Mouse (Mus musculus) liver, embryonic 11.5 days (tissue): ENCODE data around the gene Tma7. TPM values are rescaled to one million over a fixed set of nuclear protein-coding genes. Genes with fewer than 3 reads are reported as not detected.
A peak's percentile ranks its signal among the peaks of the same experiment; 100 is the strongest.

Experiments used
- ATAC-seq: fragments of 200-750 bp; cut with Nextera tagmentation; replicated peaks from 2 replicates; pipeline ENCODE4 v1.8.0; 2017; ENCODE audit warnings: moderate number of reproducible peaks, mild to moderate bottlenecking, moderate TSS enrichment, moderate library complexity; ENCODE audit not compliant: low FRiP score
- DNase-seq: peaks from one replicate; pipeline ENCODE4 v3.0.0-alpha.2; 2017; ENCODE audit warnings: low spot score
- H3K27ac ChIP-seq: fragments of 300-500 bp; sonication (generic); 2 replicates; pipeline ENCODE4 v1.5.1; 2014; ENCODE audit warnings: mild to moderate bottlenecking, low read depth, low read length, control low read depth
- H3K27me3 ChIP-seq: fragments of 300-500 bp; sonication (generic); replicated peaks from 2 replicates; pipeline ENCODE4 v1.6.1; 2014; ENCODE audit warnings: low read length, mixed read lengths; ENCODE audit not compliant: control insufficient read depth, insufficient read depth
- H3K36me3 ChIP-seq: fragments of 300-500 bp; sonication (generic); 2 replicates; pipeline ENCODE4 v1.6.1; 2014; ENCODE audit warnings: mild to moderate bottlenecking, low read length, moderate library complexity, mixed read lengths; ENCODE audit not compliant: control insufficient read depth, insufficient read depth
- H3K4me1 ChIP-seq: fragments of 300-500 bp; sonication (generic); replicated peaks from 2 replicates; pipeline ENCODE4 v1.6.1; 2014; ENCODE audit warnings: low read length, mixed read lengths; ENCODE audit not compliant: control insufficient read depth, insufficient read depth
- H3K4me2 ChIP-seq: fragments of 300-500 bp; sonication (generic); 2 replicates; pipeline ENCODE4 v1.6.1; 2014; ENCODE audit warnings: mild to moderate bottlenecking, control low read depth, moderate library complexity
- H3K4me3 ChIP-seq: fragments of 300-500 bp; sonication (generic); 2 replicates; pipeline ENCODE4 v1.5.1; 2014; ENCODE audit warnings: low read depth, low read length, control low read depth
- H3K9ac ChIP-seq: fragments of 300-500 bp; sonication (generic); 2 replicates; pipeline ENCODE4 v1.6.1; 2014; ENCODE audit warnings: low read depth, low read length, control low read depth
- H3K9me3 ChIP-seq: fragments of 300-500 bp; sonication (generic); 2 replicates; pipeline ENCODE4 v1.6.1; 2016; ENCODE audit warnings: low read length, inconsistent platforms, mixed read lengths; ENCODE audit not compliant: control insufficient read depth
- WGBS: fragments of 180-500 bp; shearing (Covaris S2); extraction: QIAGEN DNeasy Blood & Tissue Kit; methylation state at CpG from one replicate; pipeline ENCODE4 v1.1.7; 2014; 5-methylcytosine and 5-hydroxymethylcytosine counted together
- polyA plus RNA-seq: library from polyadenylated mRNA; unstranded; fragments of >200 nt; fragmentation: Nextera tagmentation; extraction: Ambion mirVana; gene quantifications from 2 replicates; pipeline ENCODE4 v1.2.1, GENCODE M21; 2014

Gene Tma7
- polyA plus RNA-seq, 1 experiment from 2014 or later, result 742 TPM

GRCm38 (mm10) chr9:109120956-109121355 lies 38.6 kb upstream of the Tma7 start:
- no peaks in the 10 kb centered on the region for H3K4me1 ChIP-seq
- DNase-seq (no peak), ATAC-seq (no peak)
- no peaks in the 10 kb centered on the region for H3K27me3 ChIP-seq
- H3K4me3 ChIP-seq, result no peak overlapping the region
- no peak overlapping the region for H3K4me2 ChIP-seq
- H3K9ac ChIP-seq, result no peak overlapping the region
- no peaks in the 10 kb centered on the region for H3K9me3 ChIP-seq
- no peaks in the 10 kb centered on the region; the same call in 1 of the 2 replicates for H3K36me3 ChIP-seq
- 84% methylated on average over 6 of the region's 6 CpGs for WGBS
- no peak overlapping the region for H3K27ac ChIP-seq

GRCm38 (mm10) chr9:109119571-109119970 lies 37.2 kb upstream of the Tma7 start:
- H3K4me2 ChIP-seq, result no peak overlapping the region
- no peak overlapping the region for H3K4me3 ChIP-seq
- no peak overlapping the region for H3K9ac ChIP-seq
- WGBS, result 84% methylated on average over 9 of the region's 9 CpGs
- no peak for DNase-seq
- no peaks in the 10 kb centered on the region for H3K9me3 ChIP-seq
- ATAC-seq, result no peak
- H3K36me3 ChIP-seq, result no peaks in the 10 kb centered on the region; the same call in 1 of the 2 replicates
- H3K27me3 ChIP-seq, result no peaks in the 10 kb centered on the region
- no peak overlapping the region for H3K27ac ChIP-seq
- H3K4me1 ChIP-seq, result no peaks in the 10 kb centered on the region

GRCm38 (mm10) chr9:109118106-109118505 lies 35.7 kb upstream of the Tma7 start:
- 74% methylated on average over 4 of the region's 4 CpGs for WGBS
- no peaks in the 10 kb centered on the region for H3K9me3 ChIP-seq
- ATAC-seq, result no peak
- H3K4me3 ChIP-seq, result no peak overlapping the region
- DNase-seq, result no peak
- H3K4me1 ChIP-seq, result no peaks in the 10 kb centered on the region
- H3K27me3 ChIP-seq, result no peaks in the 10 kb centered on the region
- H3K27ac ChIP-seq, result no peak overlapping the region
- H3K9ac ChIP-seq, result no peak overlapping the region
- H3K36me3 ChIP-seq, result peaks cover 5% of the 10 kb centered on the region; the same call in 1 of the 2 replicates
- H3K4me2 ChIP-seq, result no peak overlapping the region

- WGBS, result 92% methylated on average over 10 of the region's 10 CpGs
- no peaks in the 10 kb centered on the region for H3K9me3 ChIP-seq
- DNase-seq (peak; percentile 25), ATAC-seq (no peak)
- H3K4me2 ChIP-seq, result no peak overlapping the region
- H3K4me3 ChIP-seq, result no peak overlapping the region
- H3K4me1 ChIP-seq, result no peaks in the 10 kb centered on the region
- H3K27ac ChIP-seq, result no peak overlapping the region
- no peak overlapping the region for H3K9ac ChIP-seq
- H3K27me3 ChIP-seq, result no peaks in the 10 kb centered on the region
- peaks cover 6% of the 10 kb centered on the region; the same call in 1 of the 2 replicates for H3K36me3 ChIP-seq
Measured at GRCm38 (mm10) chr9:109116205-109116604, 33.8 kb upstream of the Tma7 start.

GRCm38 (mm10) chr9:109114871-109115270 lies 32.5 kb upstream of the Tma7 start:
- no peak overlapping the region for H3K4me3 ChIP-seq
- 77% methylated on average over 7 of the region's 7 CpGs for WGBS
- H3K27me3 ChIP-seq, result no peaks in the 10 kb centered on the region
- no peak overlapping the region for H3K27ac ChIP-seq
- DNase-seq (peak; percentile 22), ATAC-seq (no peak)
- H3K9ac ChIP-seq, result no peak overlapping the region
- no peaks in the 10 kb centered on the region for H3K9me3 ChIP-seq
- H3K36me3 ChIP-seq, result peaks cover 8% of the 10 kb centered on the region; the same call in 1 of the 2 replicates
- no peaks in the 10 kb centered on the region for H3K4me1 ChIP-seq
- no peak overlapping the region for H3K4me2 ChIP-seq

GRCm38 (mm10) chr9:109114276-109114675 lies 31.9 kb upstream of the Tma7 start:
- 87% methylated on average over 11 of the region's 11 CpGs for WGBS
- ATAC-seq (no peak), DNase-seq (no peak)
- no peak overlapping the region for H3K27ac ChIP-seq
- H3K9ac ChIP-seq, result no peak overlapping the region
- H3K9me3 ChIP-seq, result no peaks in the 10 kb centered on the region
- no peak overlapping the region for H3K4me3 ChIP-seq
- no peak overlapping the region for H3K4me2 ChIP-seq
- H3K4me1 ChIP-seq, result no peaks in the 10 kb centered on the region
- H3K36me3 ChIP-seq, result peaks cover 8% of the 10 kb centered on the region; the same call in 1 of the 2 replicates
- no peaks in the 10 kb centered on the region for H3K27me3 ChIP-seq

- Histone ChIP-seq H3K4me2 (no peak overlapping the region), H3K4me1 (no peaks in the 10 kb centered on the region), H3K4me3 (no peak overlapping the region), H3K36me3 (peaks cover 8% of the 10 kb centered on the region; the same call in 1 of the 2 replicates), H3K27ac (no peak overlapping the region), H3K27me3 (no peaks in the 10 kb centered on the region), H3K9me3 (no peaks in the 10 kb centered on the region), H3K9ac (no peak overlapping the region)
- DNase-seq (no peak), ATAC-seq (no peak)
- WGBS, result 78% methylated on average over 8 of the region's 8 CpGs
Measured at GRCm38 (mm10) chr9:109113331-109113730, 30.9 kb upstream of the Tma7 start.

- no peak overlapping the region for H3K4me3 ChIP-seq
- WGBS, result 90% methylated on average over 9 of the region's 9 CpGs
- no peak overlapping the region for H3K9ac ChIP-seq
- no peak overlapping the region for H3K27ac ChIP-seq
- H3K9me3 ChIP-seq, result no peaks in the 10 kb centered on the region
- H3K4me1 ChIP-seq, result no peaks in the 10 kb centered on the region
- H3K4me2 ChIP-seq, result no peak overlapping the region
- H3K36me3 ChIP-seq, result peaks cover 11% of the 10 kb centered on the region; the same call in 1 of the 2 replicates
- H3K27me3 ChIP-seq, result no peaks in the 10 kb centered on the region
- DNase-seq (no peak), ATAC-seq (no peak)
Measured at GRCm38 (mm10) chr9:109111591-109111990, 29.2 kb upstream of the Tma7 start.

GRCm38 (mm10) chr9:109111101-109111500 lies 28.7 kb upstream of the Tma7 start:
- DNase-seq (no peak), ATAC-seq (no peak)
- Histone ChIP-seq H3K36me3 (peaks cover 11% of the 10 kb centered on the region; the same call in 1 of the 2 replicates), H3K9ac (no peak overlapping the region), H3K4me1 (no peaks in the 10 kb centered on the region), H3K27me3 (no peaks in the 10 kb centered on the region), H3K4me3 (no peak overlapping the region), H3K9me3 (no peaks in the 10 kb centered on the region), H3K4me2 (no peak overlapping the region), H3K27ac (no peak overlapping the region)
- 70% methylated on average over 4 of the region's 4 CpGs for WGBS
